8 mouse cellular contexts compared by ENCODE assay signal in the genomic region with DNA sequence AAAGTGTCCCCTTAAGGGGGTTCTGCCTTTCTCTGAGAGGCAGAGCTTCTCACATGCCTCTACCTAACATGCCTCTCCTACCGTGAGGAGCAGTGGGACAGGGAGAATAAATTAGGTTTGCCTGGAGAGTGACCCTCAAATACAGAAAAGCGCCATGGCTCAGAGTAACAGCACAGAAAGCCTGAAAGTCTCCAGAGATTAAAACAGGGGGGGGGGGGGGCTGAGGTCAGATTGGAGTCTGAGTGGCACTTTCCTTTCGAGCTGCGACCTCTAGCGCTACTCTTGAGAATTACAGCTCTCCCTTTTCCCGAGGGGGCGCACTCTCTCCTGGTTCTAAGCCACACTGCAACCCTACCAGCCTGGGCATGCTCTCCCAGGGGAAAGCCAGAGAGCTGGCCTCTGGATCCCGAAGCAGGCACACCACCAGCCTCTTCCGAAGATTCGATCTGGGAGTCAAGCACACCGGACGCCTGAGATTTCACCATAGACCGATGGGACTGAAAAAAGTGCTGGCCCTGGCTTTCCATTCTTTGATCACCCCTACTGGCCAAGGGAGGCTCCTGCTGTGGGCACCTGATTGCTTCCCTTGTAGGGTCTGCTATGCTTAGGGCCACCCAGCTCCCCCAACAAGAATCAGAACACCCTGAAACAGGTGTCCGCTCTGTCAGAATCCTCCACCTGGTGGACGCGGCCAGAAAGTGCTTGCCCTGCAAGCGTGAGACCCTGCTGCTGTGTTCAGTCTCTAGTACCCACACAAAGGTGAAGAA. TPM values are rescaled to one million over a fixed set of nuclear protein-coding genes. Genes with fewer than 3 reads are reported as not detected.
DNase-seq lines count a peak whose midpoint lies in the region; TF ChIP-seq lines count a peak whose summit lies in the region.

No protein-coding gene starts in this region.

- 29% methylated on average over 17 of the region's 17 CpGs for WGBS in heart, embryonic 10.5 days

- no peaks in the 10 kb centered on the region for H3K27me3 ChIP-seq in CH12.LX (replicated peaks)
- no peaks in the 10 kb centered on the region for H3K27me3 ChIP-seq in heart, embryonic 10.5 days (ENCODE audit: insufficient read depth, poor library complexity, severe bottlenecking)

- no peak overlapping the region for H3K9ac ChIP-seq in CH12.LX (ENCODE audit: insufficient read depth, low read depth)

- no peak overlapping the region; the same call in 1 of the 2 replicates for H3K4me2 ChIP-seq in CH12.LX (ENCODE audit: insufficient read depth, low read depth, poor library complexity, severe bottlenecking)

- no peak overlapping the region for H3K27ac ChIP-seq in CH12.LX (ENCODE audit: insufficient read depth, low read depth)
- peak overlapping the region; percentile 52; the same call in 1 of the 2 replicates for H3K27ac ChIP-seq in heart, embryonic 10.5 days

- TF ChIP-seq RAD21 in CH12.LX (IDR thresholded peaks at IDR 0.05; ENCODE audit: low read depth, low read length), result peak; percentile 76

- H3K79me2 ChIP-seq in CH12.LX (replicated peaks; ENCODE audit: control insufficient read depth, extremely low read depth, insufficient read depth, poor library complexity, severe bottlenecking), result no peaks in the 10 kb centered on the region

- dilution Hi-C loops in CH12.LX (cut with MboI; ENCODE audit: extremely low pct_ligation_motif_present, extremely low pct_unique_long_range_greater_than_20kb, low sequenced_read_pairs), result no loop called here

- no peak for TF ChIP-seq POLR2A in CH12.LX (IDR thresholded peaks at IDR 0.05; ENCODE audit: low read depth, low read length)

- H3K9me3 ChIP-seq in CH12.LX (replicated peaks; ENCODE audit: low read length), result no peaks in the 10 kb centered on the region
- no peaks in the 10 kb centered on the region for H3K9me3 ChIP-seq in heart, embryonic 10.5 days

- no peaks in the 10 kb centered on the region for H3K36me3 ChIP-seq in CH12.LX (replicated peaks in 1 of 2; ENCODE audit: control insufficient read depth in 1 of 2, insufficient read depth in 1 of 2, low read length in 1 of 2)
- H3K36me3 ChIP-seq in heart, embryonic 10.5 days, result no peaks in the 10 kb centered on the region

- TF ChIP-seq CTCF in CH12.LX (conservative IDR thresholded peaks at IDR 0.05 in 1 of 2, IDR thresholded peaks at IDR 0.05 in 1 of 2; ENCODE audit: low read depth in 2 of 2, low read length in 2 of 2), result peak; percentile 52 to 97

- in situ Hi-C loops in CH12.LX (cut with MboI; ENCODE audit: low pct_ligation_motif_present, low pct_unique_long_range_greater_than_20kb, low sequenced_read_pairs), result no loop called here

- H3K4me1 ChIP-seq in CH12.LX (ENCODE audit: control insufficient read depth in 1 of 2, insufficient read depth in 2 of 2), result peaks cover 0 to 5% of the 10 kb centered on the region in 2 experiments; a peak in 1 of 4 replicates
- peaks cover 17% of the 10 kb centered on the region for H3K4me1 ChIP-seq in heart, embryonic 10.5 days

- TF ChIP-seq EP300 in CH12.LX (IDR thresholded peaks at IDR 0.05; ENCODE audit: low read length), result no peak

- H3K4me3 ChIP-seq in CH12.LX (replicated peaks in 1 of 3; ENCODE audit: low read depth in 2 of 3, low read length in 2 of 3, poor library complexity in 1 of 3), result no peak overlapping the region
- no peak overlapping the region for H3K4me3 ChIP-seq in heart, embryonic 10.5 days

- DNase-seq in cerebellum, postnatal 10 days, result peak; percentile 63 to 67
- DNase-seq in cerebellum, adult 9-11 months, result no peak
- DNase-seq in CH12.LX (ENCODE audit: extremely low read depth), result peak; percentile 56
- DNase-seq in cerebellum, postnatal 4 days (ENCODE audit: low spot score in 2 of 2), result peak; percentile 28 to 41
- DNase-seq in heart, embryonic 10.5 days (ENCODE audit: low spot score), result peak; percentile 79
- DNase-seq in kidney, postnatal 10 days, result peak; percentile 75
- DNase-seq in lung, postnatal 36 days, result peak; percentile 70
- peak; percentile 17 for DNase-seq in right cerebral cortex, postnatal 25 days

TF ChIP-seq in CH12.LX, 34 proteins besides CTCF, POLR2A, EP300 and RAD21:
- TF ChIP-seq RCOR1 (conservative IDR thresholded peaks at IDR 0.05; ENCODE audit: low read depth, low read length) (no peak), TCF12 (IDR thresholded peaks at IDR 0.05; ENCODE audit: low read depth, low read length) (no peak), MAX (IDR thresholded peaks at IDR 0.05; ENCODE audit: low read length) (no peak), MXI1 (IDR thresholded peaks at IDR 0.05; ENCODE audit: low read depth, low read length) (no peak), TBP (conservative IDR thresholded peaks at IDR 0.05; ENCODE audit: low read depth, low read length) (no peak), USF1 (IDR thresholded peaks at IDR 0.05; ENCODE audit: low read depth, low read length) (no peak), HCFC1 (IDR thresholded peaks at IDR 0.05; ENCODE audit: low read depth, low read length) (no peak), MEF2A (IDR thresholded peaks at IDR 0.05; ENCODE audit: borderline replicate concordance, low read depth, low read length) (no peak), USF2 (conservative IDR thresholded peaks at IDR 0.05; ENCODE audit: low read depth, low read length) (no peak), MAZ (IDR thresholded peaks at IDR 0.05; ENCODE audit: low read depth, low read length) (peak; percentile 95), BHLHE40 (IDR thresholded peaks at IDR 0.05; ENCODE audit: low read depth, low read length) (0 out of 2 replicates have a peak, but pooled peaks have one; percentile 16), ZMIZ1 (IDR thresholded peaks at IDR 0.05; ENCODE audit: low read depth, low read length) (no peak), IRF4 (IDR thresholded peaks at IDR 0.05; ENCODE audit: low read depth, low read length) (peak; percentile 46; the same call in 1 of the 2 replicates), CHD1 (IDR thresholded peaks at IDR 0.05; ENCODE audit: low read depth, low read length) (no peak), GABPA (IDR thresholded peaks at IDR 0.05; ENCODE audit: insufficient replicate concordance, low read depth, low read length) (no peak), ZC3H11A (IDR thresholded peaks at IDR 0.05; ENCODE audit: low read depth, low read length) (peak; percentile 31; the same call in 1 of the 2 replicates), SIN3A (IDR thresholded peaks at IDR 0.05; ENCODE audit: low read length) (no peak), JUND (conservative IDR thresholded peaks at IDR 0.05; ENCODE audit: low read depth, low read length) (no peak), ETS1 (conservative IDR thresholded peaks at IDR 0.05; ENCODE audit: low read depth, low read length) (no peak), NRF1 (IDR thresholded peaks at IDR 0.05; ENCODE audit: low read depth, low read length) (no peak), NELFE (IDR thresholded peaks at IDR 0.05; ENCODE audit: low read depth, low read length) (peak; percentile 40; the same call in 1 of the 2 replicates), SMC3 (IDR thresholded peaks at IDR 0.05; ENCODE audit: low read depth, low read length) (peak; percentile 82)

RNA-seq across cellular contexts. Expression of a gene that starts 57.5 kb away (rescaled TPM):
- total RNA-seq in CH12.LX (2012; rRNA removed), result 16.0 and 19.6 TPM in 2 replicates
- 22.8 and 24.3 TPM in 2 replicates for total RNA-seq in CH12.LX (2014; rRNA removed)
- 27.8 and 35.5 TPM in 2 replicates for polyA plus RNA-seq in CH12.LX (2012; ENCODE audit: insufficient read length, low read depth)
- polyA plus RNA-seq in heart, embryonic 10.5 days (2016; fragmentation: Nextera tagmentation; extraction: Ambion mirVana), result 46.8 and 52.6 TPM in 2 replicates
